Mouse (Mus musculus): Measurements from ENCODE around the gene Sim2. TPM values are rescaled to one million over a fixed set of nuclear protein-coding genes. Genes with fewer than 3 reads are reported as not detected.

Sim2 gene
- polyA plus RNA-seq, 1 experiment, result not detected

- Histone ChIP-seq H3K4me1 (ENCODE audit: control insufficient read depth, insufficient read depth, low read length) (peaks cover 5% of the 10 kb centered on the region), H3K4me3 (ENCODE audit: low read depth, low read length) (no peak overlapping the region), H3K9me3 (replicated peaks; ENCODE audit: control insufficient read depth, insufficient read depth, low read length, poor library complexity, severe bottlenecking) (no peaks in the 10 kb centered on the region), H3K36me3 (ENCODE audit: control insufficient read depth, insufficient read depth, low read length, poor library complexity, severe bottlenecking) (no peaks in the 10 kb centered on the region), H3K27ac (ENCODE audit: insufficient read depth, low read length) (no peak overlapping the region), H3K27me3 (ENCODE audit: control insufficient read depth, insufficient read depth, low read length, poor library complexity, severe bottlenecking) (no peaks in the 10 kb centered on the region), H3K9ac (ENCODE audit: low read depth, poor library complexity, severe bottlenecking) (peak overlapping the region; percentile 46; the same call in 1 of the 2 replicates)
- TF ChIP-seq EP300 (IDR thresholded peaks at IDR 0.05; ENCODE audit: insufficient read depth, low read depth, low read length) (no peak), CTCF (IDR thresholded peaks at IDR 0.05; ENCODE audit: low read depth, low read length) (no peak), POLR2A (IDR thresholded peaks at IDR 0.05; ENCODE audit: insufficient read depth, low read length) (no peak)
Measured at GRCm38 (mm10) chr16:94059820-94060219, 24.9 kb upstream of the Sim2 start.

GRCm38 (mm10) chr16:94064211-94064610 lies 20.5 kb upstream of the Sim2 start:
- TF ChIP-seq CTCF (IDR thresholded peaks at IDR 0.05; ENCODE audit: low read depth, low read length) (peak; percentile 73), EP300 (IDR thresholded peaks at IDR 0.05; ENCODE audit: insufficient read depth, low read depth, low read length) (no peak)
- no peak overlapping the region for H3K27ac ChIP-seq (ENCODE audit: insufficient read depth, low read length)
- H3K4me1 ChIP-seq (ENCODE audit: control insufficient read depth, insufficient read depth, low read length), result peaks cover 7% of the 10 kb centered on the region
- H3K9me3 ChIP-seq (replicated peaks; ENCODE audit: control insufficient read depth, insufficient read depth, low read length, poor library complexity, severe bottlenecking), result peaks cover 4% of the 10 kb centered on the region; the same call in 1 of the 2 replicates
- no peak overlapping the region for H3K9ac ChIP-seq (ENCODE audit: low read depth, poor library complexity, severe bottlenecking)
- no peaks in the 10 kb centered on the region for H3K36me3 ChIP-seq (ENCODE audit: control insufficient read depth, insufficient read depth, low read length, poor library complexity, severe bottlenecking)
- no peaks in the 10 kb centered on the region for H3K27me3 ChIP-seq (ENCODE audit: control insufficient read depth, insufficient read depth, low read length, poor library complexity, severe bottlenecking)
- no peak overlapping the region for H3K4me3 ChIP-seq (ENCODE audit: low read depth, low read length)

DNA sequence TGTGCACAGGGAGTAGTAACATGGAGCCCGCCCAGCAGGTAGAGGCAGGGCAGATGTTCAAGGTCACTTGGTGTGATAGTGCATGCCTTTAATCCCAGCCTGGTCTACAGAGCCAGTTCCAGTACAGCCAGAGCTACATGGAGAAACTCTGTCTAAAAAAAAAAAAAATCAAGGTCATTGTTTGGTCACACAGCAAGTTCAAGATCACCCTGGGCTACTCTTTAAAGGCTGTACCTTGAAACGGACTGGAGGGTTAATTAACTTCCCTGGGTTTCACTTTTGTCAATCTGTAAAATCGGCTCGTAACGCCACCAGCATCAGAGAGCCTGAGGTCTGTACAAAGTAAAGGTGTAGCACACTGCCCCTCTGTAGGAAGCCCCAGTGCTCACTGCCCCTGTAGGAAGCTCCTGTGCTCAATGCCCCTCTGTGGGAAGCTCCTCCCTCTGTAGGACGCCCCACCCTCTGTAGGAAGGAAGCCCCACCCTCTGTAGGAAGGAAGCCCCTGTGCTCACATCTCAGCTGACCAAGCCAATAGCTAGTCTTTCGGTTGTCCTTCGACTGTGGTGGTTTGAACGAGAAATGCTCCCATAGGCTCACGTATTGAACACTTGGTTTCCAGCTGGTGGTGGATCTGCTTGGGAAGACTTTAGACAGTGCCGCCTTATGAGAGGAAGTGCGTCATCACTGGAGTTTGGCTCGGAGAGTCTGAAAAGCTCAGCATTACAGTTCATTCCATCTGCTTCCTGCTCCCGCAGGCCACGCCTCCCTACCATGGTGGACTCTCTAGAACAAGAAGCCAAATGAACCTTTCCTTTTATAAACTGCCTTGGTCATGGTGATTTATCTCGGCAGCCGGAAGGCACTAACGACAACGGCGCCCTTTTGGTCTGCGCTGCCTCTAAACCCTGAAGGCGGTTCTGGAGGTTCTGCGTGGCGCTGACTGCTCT lies 18.7 kb upstream of the Sim2 start:
- Histone ChIP-seq H3K9me3 (replicated peaks; ENCODE audit: control insufficient read depth, insufficient read depth, low read length, poor library complexity, severe bottlenecking) (peaks cover 4% of the 10 kb centered on the region; the same call in 1 of the 2 replicates), H3K4me3 (ENCODE audit: low read depth, low read length) (peak overlapping the region; percentile 76), H3K36me3 (ENCODE audit: control insufficient read depth, insufficient read depth, low read length, poor library complexity, severe bottlenecking) (no peaks in the 10 kb centered on the region), H3K27ac (ENCODE audit: insufficient read depth, low read length) (peak overlapping the region; percentile 76), H3K9ac (ENCODE audit: low read depth, poor library complexity, severe bottlenecking) (peak overlapping the region; percentile 16; the same call in 1 of the 2 replicates), H3K4me1 (ENCODE audit: control insufficient read depth, insufficient read depth, low read length) (peaks cover 3% of the 10 kb centered on the region), H3K27me3 (ENCODE audit: control insufficient read depth, insufficient read depth, low read length, poor library complexity, severe bottlenecking) (no peaks in the 10 kb centered on the region)
- no peak for TF ChIP-seq CTCF (IDR thresholded peaks at IDR 0.05; ENCODE audit: low read depth, low read length)
- peak; percentile 68 for TF ChIP-seq POLR2A (IDR thresholded peaks at IDR 0.05; ENCODE audit: insufficient read depth, low read length)
- peak; percentile 17; the same call in 1 of the 2 replicates for TF ChIP-seq EP300 (IDR thresholded peaks at IDR 0.05; ENCODE audit: insufficient read depth, low read depth, low read length)

DNA sequence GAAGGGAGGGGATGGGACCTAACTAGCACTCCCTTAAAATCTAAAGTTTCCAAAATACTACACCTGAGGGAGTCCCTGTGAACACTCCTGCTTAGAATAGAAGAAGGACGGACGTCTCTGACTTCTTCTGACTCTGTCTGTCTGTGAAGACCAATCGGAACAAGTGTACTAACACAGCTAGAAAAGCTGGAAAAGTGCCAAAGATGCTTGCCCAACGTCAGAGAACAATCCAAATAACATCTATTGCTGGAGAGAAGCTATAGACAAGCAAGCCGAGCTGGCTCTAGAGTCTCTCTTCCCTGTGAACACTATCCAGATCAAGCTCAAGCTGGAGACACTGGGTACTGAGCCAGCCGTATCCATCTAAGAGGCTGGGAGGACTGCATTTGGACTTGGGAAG lies 18.0 kb upstream of the Sim2 start:
- no peak for TF ChIP-seq POLR2A (IDR thresholded peaks at IDR 0.05; ENCODE audit: insufficient read depth, low read length)
- TF ChIP-seq CTCF (IDR thresholded peaks at IDR 0.05; ENCODE audit: low read depth, low read length), result no peak
- TF ChIP-seq EP300 (IDR thresholded peaks at IDR 0.05; ENCODE audit: insufficient read depth, low read depth, low read length), result no peak
- H3K9me3 ChIP-seq (replicated peaks; ENCODE audit: control insufficient read depth, insufficient read depth, low read length, poor library complexity, severe bottlenecking), result peaks cover 4% of the 10 kb centered on the region; the same call in 1 of the 2 replicates
- no peak overlapping the region for H3K27ac ChIP-seq (ENCODE audit: insufficient read depth, low read length)
- H3K4me1 ChIP-seq (ENCODE audit: control insufficient read depth, insufficient read depth, low read length), result peaks cover 3% of the 10 kb centered on the region
- peak overlapping the region; percentile 76 for H3K4me3 ChIP-seq (ENCODE audit: low read depth, low read length)
- H3K27me3 ChIP-seq (ENCODE audit: control insufficient read depth, insufficient read depth, low read length, poor library complexity, severe bottlenecking), result no peaks in the 10 kb centered on the region
- peak overlapping the region; percentile 16; the same call in 1 of the 2 replicates for H3K9ac ChIP-seq (ENCODE audit: low read depth, poor library complexity, severe bottlenecking)
- no peaks in the 10 kb centered on the region for H3K36me3 ChIP-seq (ENCODE audit: control insufficient read depth, insufficient read depth, low read length, poor library complexity, severe bottlenecking)

DNA sequence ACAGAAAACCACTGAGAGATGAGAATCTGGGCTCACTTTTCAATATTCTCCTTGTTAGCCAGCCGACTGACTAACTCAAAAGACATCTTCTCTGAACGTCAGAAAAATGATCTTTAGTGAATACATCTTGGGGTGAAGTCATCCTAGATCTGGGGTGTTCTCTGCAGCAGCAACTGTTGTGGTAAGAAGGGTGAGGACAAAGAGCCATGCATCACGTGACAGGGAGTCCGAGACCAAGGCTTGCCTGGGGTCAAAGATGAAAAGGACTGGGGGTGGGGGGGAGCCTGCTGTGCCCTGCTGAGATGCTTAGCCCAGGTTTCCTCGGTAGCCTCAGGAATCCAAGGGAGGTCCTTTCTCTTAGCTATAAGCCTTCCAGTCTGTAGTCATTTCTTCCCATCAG lies 17.5 kb upstream of the Sim2 start:
- Histone ChIP-seq H3K4me1 (ENCODE audit: control insufficient read depth, insufficient read depth, low read length) (peaks cover 3% of the 10 kb centered on the region), H3K27me3 (ENCODE audit: control insufficient read depth, insufficient read depth, low read length, poor library complexity, severe bottlenecking) (no peaks in the 10 kb centered on the region), H3K27ac (ENCODE audit: insufficient read depth, low read length) (no peak overlapping the region), H3K4me3 (ENCODE audit: low read depth, low read length) (no peak overlapping the region), H3K9me3 (replicated peaks; ENCODE audit: control insufficient read depth, insufficient read depth, low read length, poor library complexity, severe bottlenecking) (peaks cover 4% of the 10 kb centered on the region; the same call in 1 of the 2 replicates), H3K36me3 (ENCODE audit: control insufficient read depth, insufficient read depth, low read length, poor library complexity, severe bottlenecking) (no peaks in the 10 kb centered on the region), H3K9ac (ENCODE audit: low read depth, poor library complexity, severe bottlenecking) (no peak overlapping the region)
- TF ChIP-seq POLR2A (IDR thresholded peaks at IDR 0.05; ENCODE audit: insufficient read depth, low read length) (no peak), CTCF (IDR thresholded peaks at IDR 0.05; ENCODE audit: low read depth, low read length) (no peak), EP300 (IDR thresholded peaks at IDR 0.05; ENCODE audit: insufficient read depth, low read depth, low read length) (no peak)

GRCm38 (mm10) chr16:94069061-94069460 lies 15.7 kb upstream of the Sim2 start:
- Histone ChIP-seq H3K27me3 (ENCODE audit: control insufficient read depth, insufficient read depth, low read length, poor library complexity, severe bottlenecking) (no peaks in the 10 kb centered on the region), H3K4me3 (ENCODE audit: low read depth, low read length) (peak overlapping the region; percentile 57), H3K9ac (ENCODE audit: low read depth, poor library complexity, severe bottlenecking) (no peak overlapping the region), H3K4me1 (ENCODE audit: control insufficient read depth, insufficient read depth, low read length) (peaks cover 3% of the 10 kb centered on the region), H3K9me3 (replicated peaks; ENCODE audit: control insufficient read depth, insufficient read depth, low read length, poor library complexity, severe bottlenecking) (peaks cover 4% of the 10 kb centered on the region; the same call in 1 of the 2 replicates), H3K36me3 (ENCODE audit: control insufficient read depth, insufficient read depth, low read length, poor library complexity, severe bottlenecking) (no peaks in the 10 kb centered on the region), H3K27ac (ENCODE audit: insufficient read depth, low read length) (no peak overlapping the region)
- no peak for TF ChIP-seq CTCF (IDR thresholded peaks at IDR 0.05; ENCODE audit: low read depth, low read length)
- TF ChIP-seq EP300 (IDR thresholded peaks at IDR 0.05; ENCODE audit: insufficient read depth, low read depth, low read length), result no peak
- TF ChIP-seq POLR2A (IDR thresholded peaks at IDR 0.05; ENCODE audit: insufficient read depth, low read length), result peak; percentile 8
